Mouse (Mus musculus): Measurements from ENCODE around the gene Lrrc49.

The Lrrc49 gene

DNA sequence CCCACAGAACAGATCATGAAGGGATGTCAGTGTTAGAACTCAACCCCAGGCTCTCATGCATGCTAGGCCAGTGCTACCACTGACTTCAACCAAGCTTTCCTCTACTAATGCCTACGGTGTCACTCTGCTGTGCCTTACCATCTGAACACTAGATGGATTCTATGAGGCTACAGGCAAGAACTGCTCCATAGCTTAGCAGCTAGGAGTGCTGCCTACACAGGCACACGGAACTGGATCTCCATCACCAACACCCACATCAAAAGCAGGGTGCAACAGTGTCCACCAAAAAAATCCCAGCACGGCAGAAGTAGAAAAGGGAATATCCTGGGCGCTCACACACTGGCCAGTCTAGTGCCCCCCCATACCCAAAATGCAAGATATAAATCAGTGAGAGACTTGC is 11.5 kb downstream of the Lrrc49 start:
- no peak for DNase-seq (ENCODE audit: extremely low read depth, low read depth)

DNA sequence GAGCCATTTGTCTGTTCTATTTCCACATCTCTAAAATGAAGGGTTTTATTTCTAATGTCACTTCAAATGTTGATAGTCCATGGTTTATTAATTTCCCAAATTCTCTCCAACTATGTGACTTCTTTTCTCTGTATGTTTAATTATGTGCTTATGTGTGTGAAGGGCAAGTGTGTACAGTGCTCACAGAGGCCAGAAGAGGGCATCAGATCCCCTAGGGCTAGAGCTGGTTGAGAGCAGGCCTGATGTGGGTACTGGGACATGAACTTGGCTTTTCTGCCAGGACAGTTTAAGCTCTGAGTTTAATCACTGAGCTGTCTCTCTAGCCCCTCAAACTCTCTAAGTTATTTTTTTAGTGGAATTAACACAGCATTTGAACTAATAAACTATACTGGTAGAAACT is 13.2 kb downstream of the Lrrc49 start:
- DNase-seq (ENCODE audit: extremely low read depth, low read depth): no peak

DNA sequence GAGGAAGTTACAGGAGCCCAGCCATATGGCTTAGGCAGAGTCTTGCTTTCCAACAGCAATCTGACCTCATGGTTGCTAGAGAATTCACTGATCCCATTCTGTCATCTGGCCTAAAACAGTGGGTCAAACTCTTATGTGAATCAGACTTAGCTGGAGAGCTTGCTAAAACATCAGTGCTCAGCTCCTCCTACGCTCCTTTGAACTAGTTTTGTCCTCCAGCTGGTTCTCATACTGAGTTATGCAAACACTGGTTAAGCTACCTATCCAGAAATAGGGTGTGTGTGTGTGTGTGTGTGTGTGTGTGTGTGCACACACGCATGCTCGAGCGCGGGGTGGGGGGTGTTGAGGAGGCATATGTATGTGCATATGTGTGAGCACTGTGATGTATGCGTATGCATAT is 15.4 kb downstream of the Lrrc49 start:
- DNase-seq (ENCODE audit: extremely low read depth, low read depth): no peak

DNA sequence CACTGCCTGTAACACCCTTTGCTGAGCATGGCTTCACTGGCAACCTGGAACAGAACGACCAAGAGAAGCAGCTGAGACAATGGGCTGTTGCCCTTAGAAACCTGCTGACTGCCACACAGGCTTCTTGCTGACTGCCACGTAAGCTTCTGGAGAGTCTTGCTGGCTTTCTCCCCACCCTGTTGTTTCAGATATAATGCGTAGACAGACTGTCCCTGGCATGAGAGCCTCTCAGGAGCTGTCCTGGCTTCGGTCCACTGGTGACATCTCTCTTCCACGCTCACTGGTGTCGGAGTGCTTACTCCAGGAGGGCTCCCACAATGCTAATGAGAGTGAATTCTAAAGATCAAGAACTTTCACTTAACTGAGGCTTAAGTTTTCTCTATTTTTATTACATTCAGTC is 19.1 kb downstream of the Lrrc49 start:
- no peak for DNase-seq (ENCODE audit: extremely low read depth, low read depth)

DNA sequence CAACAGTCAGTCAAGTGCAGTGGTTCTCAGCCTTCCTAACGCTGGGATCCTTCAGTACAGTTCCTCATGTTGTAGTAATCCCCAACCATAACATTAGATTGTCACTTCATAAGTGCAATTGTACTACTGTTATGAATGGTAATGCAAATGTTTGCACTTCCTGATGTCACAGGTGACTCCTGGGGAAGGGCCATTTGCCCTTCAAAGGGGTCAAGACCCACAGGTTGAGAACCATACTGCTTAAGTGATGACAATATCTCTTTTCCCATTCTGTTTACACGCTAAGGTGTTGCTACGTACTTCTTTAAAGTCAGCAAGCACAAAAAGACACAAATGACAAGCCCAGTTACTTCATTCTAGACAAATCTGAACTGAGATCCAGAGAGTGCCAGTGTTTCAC is 22.4 kb downstream of the Lrrc49 start:
- DNase-seq (ENCODE audit: extremely low read depth, low read depth): no peak

DNA sequence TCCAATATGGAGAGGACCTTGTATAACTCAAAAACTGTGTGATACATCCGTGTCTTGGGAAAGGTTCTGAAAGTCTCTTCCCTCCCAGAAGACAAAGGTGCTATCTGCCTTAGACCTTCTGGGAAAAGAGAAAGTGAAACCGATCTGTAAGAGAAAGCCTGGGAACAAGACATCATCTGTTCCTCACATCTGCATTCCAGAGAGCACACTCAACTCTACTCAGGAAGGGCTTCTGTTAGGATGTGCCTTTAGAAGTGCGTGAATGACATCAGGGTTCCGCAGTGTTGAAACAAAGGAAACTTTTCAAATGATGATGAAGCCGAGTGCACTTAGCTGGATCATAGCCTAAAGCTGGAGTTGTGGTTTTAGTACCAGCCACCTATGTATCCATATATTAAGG is 23.1 kb downstream of the Lrrc49 start:
- DNase-seq (ENCODE audit: extremely low read depth, low read depth): no peak

DNA sequence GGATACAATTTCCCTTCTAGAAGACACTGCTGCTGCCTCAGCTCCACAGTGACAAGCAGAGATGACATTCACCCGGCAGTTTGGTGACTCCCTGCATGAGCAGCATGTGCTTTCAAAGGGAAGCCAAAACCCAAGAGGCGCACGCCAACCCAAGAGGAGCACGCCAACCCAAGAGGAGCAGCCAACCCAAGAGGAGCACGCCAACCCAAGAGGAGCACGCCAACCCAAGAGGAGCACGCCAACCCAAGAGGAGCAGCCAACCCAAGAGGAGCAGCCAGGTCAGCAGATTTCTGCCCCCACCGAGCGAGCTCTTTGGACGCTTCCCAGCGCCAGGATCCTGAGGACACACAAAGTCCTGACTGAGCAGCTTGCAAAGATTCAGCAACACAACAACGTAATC is 23.6 kb downstream of the Lrrc49 start:
- no peak for DNase-seq (ENCODE audit: extremely low read depth, low read depth)

DNA sequence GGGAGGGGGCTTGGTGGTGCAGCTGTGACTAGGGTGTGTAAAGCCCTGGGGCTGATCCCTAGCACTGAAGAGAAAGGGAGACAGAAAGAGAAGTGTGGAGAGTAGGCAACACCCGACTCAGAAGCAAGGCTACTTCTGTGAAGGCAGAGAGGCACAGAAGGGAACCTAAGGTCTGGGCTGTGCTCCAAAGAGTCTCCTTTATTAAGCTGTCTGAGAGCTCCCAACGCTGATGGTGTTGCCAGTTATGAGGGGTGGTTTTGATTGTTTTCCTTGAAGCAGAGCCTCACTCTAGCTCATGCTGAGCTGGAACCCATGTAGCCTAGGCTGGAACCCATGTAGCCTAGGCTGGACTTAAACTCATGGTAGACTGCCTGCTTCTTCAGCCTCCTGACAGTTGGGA is 25.0 kb downstream of the Lrrc49 start:
- DNase-seq (ENCODE audit: extremely low read depth, low read depth): no peak

DNA sequence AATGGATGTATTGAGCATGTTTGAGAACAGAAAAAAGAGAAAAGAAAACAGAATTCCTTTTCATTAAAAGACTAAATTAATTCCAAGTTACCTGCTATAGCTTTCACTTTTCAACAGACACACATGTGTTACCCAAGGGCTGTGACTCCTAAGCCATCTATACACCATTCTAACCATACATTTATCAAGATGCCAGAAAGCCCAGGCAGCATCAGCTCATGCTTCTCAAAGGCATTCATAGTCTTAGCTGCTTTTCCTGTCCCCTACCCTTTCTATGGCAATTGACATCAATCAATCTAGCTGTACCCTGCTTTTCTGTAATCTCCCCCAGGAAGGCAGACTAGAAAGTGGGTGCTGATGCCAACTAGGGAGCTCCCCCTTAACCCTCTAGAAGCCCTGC is 34.4 kb downstream of the Lrrc49 start:
- no peak for DNase-seq (ENCODE audit: extremely low read depth, low read depth)

DNA sequence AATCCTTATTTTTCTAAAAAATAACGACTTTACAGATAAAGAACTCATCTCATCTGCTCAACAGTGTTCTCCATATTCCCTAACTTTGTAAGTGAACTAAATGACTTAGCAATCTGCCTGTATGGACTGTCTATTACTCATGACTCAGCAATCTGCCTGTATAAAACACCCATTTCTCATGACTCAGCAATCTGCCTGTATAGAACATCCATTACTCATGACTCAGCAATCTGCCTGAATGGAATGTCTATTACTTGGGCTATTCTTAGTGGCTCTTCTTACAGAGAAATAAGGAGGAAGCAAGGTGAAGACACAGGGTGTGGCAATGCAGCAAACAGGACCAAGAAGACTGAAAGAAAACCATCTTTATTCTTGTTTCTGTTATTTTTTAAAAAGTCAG is 34.8 kb downstream of the Lrrc49 start:
- peak; percentile 74 for DNase-seq (ENCODE audit: extremely low read depth, low read depth)

DNA sequence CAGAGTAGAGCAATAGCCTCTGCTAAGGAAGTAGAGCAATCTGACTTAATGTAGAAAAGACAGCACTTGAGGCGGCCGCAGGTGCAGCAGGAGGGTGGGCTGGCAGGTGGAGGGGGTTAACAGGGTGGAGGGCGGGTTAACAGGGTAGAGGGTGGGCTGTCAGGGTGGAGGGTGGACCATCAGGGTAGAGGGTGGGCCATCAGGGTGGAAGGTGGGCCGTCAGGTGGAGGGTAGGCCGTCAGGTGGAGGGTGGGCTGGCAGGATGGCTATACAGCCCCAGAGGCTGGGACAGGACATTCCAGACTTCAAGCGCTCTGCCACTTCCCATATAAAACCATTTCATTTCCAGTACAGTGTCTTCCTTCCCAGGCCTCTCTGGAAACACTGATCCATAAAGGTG is 37.7 kb downstream of the Lrrc49 start:
- DNase-seq (ENCODE audit: extremely low read depth, low read depth): no peak

DNA sequence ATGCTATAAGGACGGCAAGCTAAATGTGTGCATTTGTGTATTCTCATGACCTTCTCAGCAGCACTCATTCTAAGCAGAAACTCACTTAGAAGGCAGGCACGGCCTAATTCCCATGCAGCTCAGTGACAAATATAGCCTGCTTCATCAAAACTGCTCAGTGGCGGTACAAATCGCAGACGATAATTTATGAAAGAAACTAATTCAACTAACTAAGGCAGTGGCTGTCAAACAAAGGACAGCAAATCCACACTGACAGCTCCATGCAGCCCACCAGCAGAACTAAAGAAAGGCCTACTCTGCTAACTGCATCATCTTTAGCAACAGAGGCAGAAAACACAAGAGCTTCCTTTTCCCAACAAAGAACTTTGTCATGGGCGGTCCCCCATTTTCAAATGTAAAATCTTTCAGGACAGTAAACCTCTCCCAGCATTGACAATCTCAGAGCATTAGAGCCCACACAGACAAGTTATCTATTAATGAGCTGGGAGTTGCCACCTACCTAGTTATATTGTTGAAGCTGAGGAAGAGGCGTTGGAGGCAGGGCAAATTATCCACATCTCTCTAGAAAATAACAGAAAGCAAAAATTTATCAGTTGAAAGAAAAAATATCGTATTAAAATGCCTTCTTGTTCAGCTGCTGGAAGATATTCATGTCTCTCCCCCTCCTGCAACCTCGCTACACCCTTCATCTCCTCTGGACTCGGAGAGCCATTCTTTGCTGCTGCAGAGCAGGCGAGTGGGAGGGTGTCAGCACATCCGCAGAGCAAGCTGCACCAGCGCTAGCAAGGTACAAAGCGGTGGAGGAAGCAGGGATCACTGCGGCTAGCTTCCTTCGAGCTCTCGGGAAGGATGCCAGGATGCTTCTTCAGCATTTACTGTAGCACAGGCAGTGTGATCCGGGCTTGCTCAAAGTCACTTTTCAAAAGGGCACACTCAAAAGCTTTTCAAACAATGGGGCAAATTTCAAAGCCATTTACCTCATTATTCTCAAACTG is 38.7 kb downstream of the Lrrc49 start:
- DNase-seq (ENCODE audit: extremely low read depth, low read depth): no peak

DNA sequence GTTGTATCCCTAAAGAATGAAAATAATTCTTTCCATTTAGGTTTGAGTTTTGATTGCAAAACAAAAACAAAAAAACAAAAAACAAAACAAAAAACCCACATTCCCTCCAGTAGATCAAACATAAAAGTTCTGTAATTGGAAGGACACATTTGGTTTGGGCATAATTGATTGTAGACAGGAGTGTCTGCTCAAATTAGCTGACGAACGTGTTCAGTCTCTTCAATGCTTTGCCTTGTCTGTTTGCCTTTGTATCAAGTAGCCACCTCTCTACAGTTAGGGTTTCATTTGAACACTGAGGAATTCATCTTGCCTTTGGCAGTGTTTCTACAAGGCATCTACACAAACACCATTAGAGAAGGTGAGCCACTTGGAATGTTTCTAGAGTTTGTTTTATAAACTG is 54.4 kb downstream of the Lrrc49 start:
- no peak for DNase-seq (ENCODE audit: extremely low read depth, low read depth)

DNA sequence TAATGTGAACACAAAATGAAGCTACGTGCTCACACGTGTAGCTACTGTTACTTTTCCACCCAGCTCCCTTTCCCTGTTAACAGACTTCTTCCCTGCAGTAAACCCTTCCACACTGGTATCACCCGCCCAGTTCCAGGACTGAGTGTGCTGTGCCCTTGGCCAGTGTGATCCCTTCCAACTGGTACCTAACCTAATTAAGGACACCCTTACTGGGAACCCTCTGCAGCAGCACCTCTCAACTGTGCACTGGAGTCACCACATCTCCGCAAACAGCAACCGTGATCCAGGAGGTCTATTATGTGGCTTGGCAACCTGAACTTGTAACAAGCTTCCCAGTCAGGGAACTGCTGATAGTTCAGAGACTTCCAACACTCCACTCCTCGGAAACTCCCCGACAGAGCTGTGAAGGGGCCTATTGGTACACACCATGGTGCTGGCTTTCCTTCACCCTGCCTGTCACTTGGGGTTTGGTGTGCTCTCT is 61.6 kb downstream of the Lrrc49 start:
- no peak for DNase-seq (ENCODE audit: extremely low read depth, low read depth)

DNA sequence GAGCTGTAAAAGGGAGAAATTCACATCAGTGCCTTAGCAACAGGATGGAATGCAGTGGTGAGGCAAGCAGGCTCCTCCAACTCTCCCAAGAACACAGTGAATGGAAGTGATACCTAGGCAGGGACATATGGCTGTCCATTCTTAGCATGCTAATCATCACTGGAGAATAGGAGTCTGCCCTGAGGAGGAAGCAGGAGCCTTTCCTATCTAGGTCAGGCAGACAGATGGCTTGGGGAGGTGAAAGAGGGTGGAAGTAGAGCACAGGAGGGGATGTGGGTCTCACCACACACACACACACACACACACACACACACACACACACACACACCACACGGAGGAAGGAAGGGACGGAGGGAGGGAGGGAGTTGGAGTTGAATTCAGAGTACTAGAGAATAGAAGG is 62.1 kb downstream of the Lrrc49 start:
- DNase-seq (ENCODE audit: extremely low read depth, low read depth): no peak

DNA sequence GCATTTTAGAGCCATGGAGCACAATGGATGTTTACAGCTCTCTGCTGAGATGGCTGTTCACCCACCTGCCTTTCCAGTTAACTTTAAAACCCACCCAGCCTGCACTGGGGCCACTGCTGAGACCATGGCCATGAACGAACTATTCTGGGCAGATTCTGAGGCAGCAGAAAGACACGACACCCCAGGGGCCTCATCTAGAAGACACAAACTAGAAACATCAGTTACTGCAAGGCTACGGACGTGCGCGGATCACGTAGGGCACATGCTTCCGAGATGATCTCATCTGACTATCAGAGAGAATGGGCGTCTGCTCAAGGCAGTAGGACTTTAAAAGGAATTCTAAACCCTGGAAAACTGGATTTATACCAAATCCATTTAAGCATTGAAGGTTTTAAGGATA is 71.0 kb downstream of the Lrrc49 start:
- DNase-seq (ENCODE audit: extremely low read depth, low read depth): no peak

DNA sequence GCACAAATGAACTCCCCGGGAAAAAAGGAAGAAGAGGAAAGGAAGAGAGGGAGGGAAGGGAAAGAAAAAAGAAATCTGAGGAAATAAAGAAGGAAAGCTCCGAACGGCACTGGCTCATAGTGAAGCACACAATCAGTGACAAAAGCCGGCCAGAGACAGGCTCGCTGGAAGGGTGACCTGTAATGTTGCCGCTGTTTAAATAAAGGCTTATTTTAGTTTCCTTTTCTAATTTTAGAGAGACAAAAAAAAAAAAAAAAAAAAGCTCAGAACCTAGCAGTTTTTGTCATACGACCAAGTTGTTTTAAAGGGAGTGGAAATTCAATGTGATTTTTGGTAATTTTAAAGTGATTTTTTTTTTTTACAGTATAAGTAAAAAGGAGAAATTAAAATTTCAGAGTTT is 71.6 kb downstream of the Lrrc49 start:
- no peak for DNase-seq (ENCODE audit: extremely low read depth, low read depth)

DNA sequence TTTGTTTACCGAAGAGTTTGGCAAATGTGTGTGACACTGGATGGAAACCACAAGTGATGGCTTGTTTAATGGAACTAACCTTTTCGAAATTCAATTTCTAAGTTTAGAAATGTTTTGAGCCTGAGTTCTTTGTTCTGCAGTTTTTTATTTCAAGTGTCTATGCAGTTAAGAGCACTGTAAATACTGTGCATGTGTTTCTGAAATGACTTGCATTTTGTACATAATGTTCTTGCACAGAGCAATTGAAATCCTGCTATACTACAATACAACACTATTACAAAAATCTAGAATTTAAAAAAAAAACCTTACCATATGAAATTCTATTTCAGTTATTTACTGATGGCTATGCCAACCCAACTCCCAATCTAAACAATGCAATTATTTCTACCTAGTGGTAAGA is 75.7 kb downstream of the Lrrc49 start:
- DNase-seq (ENCODE audit: extremely low read depth, low read depth): no peak

DNA sequence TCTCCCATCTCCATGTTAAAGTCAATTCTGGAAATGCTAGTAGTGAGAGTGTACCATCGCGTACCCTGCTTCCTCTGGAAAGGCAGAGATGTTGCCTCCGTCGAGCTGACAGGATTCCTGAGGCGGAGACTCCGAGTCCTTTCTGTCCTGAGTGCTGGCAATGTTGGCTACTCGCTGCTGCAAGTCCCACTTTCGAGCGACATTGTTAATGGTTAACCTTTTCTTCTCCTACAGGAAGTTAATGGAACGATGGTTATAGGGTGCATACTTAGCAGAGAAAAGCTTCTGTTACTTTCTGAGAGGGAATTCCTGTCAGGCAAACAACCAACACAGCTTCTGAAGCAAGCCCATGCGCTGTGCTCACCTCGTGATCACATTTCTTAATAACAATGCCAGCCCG is 77.8 kb downstream of the Lrrc49 start:
- DNase-seq (ENCODE audit: extremely low read depth, low read depth): no peak

DNA sequence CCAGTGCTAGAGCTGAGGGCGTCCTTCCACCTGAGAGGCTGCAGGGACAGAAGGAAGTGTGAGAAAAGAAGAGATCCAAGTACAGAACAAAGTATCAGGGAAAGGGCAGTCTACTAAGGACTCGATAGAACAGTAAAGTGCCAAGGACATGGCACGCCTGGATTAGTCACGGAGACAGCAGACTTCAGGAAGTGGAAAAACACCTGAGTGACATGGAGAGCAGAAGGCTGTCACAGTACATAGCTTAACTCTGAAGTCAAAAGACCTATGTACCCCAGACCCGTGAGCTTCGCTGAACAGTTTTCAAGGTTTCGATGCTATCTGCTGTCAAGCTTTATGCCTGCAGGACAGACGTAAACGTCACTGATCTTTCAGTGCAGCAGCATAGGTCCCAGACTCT is 79.1 kb downstream of the Lrrc49 start:
- DNase-seq (ENCODE audit: extremely low read depth, low read depth): no peak

DNA sequence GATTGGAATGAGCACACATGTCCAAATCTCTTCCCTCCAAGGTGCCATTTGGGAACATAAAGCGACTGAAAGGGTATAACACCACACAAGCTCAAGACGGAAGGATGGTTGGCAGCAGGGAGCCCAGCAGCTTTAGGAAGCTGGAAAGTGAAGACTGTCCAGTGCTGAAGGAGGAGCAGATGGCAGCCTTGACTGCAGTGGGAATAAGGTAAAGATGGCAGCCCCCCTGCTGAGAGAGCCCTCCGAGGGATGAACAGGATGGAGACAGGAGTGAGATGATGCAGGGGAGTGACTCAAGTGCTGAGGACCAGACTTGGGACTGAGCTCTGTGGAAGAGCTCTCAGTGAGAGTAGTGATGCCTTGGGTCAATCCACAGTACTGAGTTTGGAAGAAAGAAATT is 79.9 kb downstream of the Lrrc49 start:
- no peak for DNase-seq (ENCODE audit: extremely low read depth, low read depth)

DNA sequence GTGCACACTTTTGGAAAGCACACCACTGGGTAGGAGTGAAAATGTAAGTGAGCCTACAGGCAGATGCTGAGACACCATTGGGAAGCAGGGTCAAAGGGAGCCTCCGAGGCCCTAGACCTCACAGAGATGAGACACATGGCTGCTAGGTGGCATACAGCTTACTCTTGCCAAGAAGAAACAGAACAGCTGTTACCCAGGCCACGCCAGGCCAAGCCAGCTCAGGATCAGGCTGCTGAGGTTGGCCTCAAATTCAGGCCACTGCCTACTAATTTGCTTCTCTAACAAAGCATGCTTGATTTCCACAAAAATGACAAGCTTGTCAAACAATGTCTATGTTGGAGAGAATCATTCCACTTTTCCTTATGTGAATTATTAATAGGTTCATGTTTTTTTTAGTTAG is 83.0 kb downstream of the Lrrc49 start:
- DNase-seq (ENCODE audit: extremely low read depth, low read depth): no peak

DNA sequence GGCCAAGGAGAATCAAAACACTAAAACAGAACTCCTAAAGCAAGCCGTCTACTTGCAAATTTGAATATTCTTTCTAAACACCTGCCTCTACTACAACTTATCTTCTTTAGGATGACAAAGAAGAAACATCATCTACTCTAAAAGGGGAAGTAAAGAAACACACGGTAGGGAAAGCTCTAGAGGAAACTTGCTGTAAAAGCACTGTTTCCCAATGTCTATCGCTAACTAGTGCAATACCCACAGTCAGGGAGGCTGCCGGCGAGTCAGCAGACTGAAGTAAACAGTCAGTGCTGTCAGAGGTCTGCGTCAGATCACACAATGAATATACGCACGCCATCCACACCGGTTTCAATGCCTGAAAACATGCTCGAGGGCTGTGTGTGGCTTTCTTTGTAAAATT is 86.0 kb downstream of the Lrrc49 start:
- DNase-seq (ENCODE audit: extremely low read depth, low read depth): peak; percentile 62
